Mouse (Mus musculus): ENCODE measurements around the gene Nsf. TPM values are rescaled to one million over a fixed set of nuclear protein-coding genes. Genes with fewer than 3 reads are reported as not detected.

Nsf gene
- total RNA-seq, 2 experiments from 2014 or later: 654 to 692 TPM

DNA sequence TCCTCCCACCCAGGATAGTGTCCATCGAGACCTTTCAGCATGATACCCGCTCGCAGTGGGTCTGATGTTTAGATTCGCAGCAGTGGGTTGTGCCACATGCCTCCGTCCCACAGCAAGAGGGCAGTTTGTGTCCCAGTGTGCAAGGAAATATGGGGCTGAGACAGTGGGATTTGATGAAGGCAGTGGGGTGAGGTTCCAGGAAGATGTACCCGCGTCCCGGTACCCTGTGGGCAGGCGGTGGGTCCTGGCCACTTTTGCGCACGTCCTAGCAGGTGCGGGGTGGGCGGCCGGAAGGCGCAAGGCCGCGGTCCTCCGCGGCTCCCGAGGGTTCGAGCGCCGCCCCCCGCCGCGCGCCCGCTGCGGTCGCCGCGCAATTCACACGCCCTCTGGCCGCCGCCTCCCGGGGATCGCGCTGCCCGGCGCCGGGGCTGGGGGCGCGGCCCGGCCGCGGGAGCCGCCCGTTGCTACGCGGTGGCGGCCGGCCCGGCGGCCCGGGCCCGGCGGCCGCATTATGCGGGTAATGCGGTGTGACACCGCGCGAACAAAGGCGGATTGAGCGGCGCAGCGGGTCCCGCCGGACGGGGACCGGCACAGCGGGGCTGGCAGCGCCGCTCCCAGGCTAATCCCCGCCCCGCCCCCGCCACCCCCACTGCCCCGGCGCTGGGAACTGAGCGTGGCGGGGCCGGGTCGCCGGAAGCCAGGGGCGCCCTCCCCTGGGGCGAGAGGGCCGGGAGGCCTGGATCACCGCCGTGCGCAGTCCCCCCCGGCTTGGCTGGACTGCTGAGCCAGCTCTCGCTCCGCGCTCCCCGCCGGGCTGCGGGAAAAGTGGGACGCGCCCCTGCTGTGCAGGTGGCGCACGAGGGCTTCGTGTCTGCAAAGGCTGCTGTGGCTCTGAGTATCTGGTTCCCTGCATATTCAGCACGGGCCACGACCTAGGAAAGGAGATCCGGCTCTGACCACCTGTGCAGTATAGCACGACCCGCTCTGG is 144.0 kb downstream of the Nsf start:
- intact Hi-C loops (cut with DNase I): no loop called here
- DNase-seq (ENCODE audit: extremely low spot score in 1 of 2, low spot score in 2 of 2): peak in 1 of 2 experiments; percentile 62

- peak in 1 of 2 experiments; percentile 43 for DNase-seq (ENCODE audit: extremely low spot score in 1 of 2, low spot score in 2 of 2)
- intact Hi-C loops (cut with DNase I): no loop called here
These were observed 144.9 kb downstream of the Nsf start for GRCm38 (mm10) chr11:103808771-103809610.

DNA sequence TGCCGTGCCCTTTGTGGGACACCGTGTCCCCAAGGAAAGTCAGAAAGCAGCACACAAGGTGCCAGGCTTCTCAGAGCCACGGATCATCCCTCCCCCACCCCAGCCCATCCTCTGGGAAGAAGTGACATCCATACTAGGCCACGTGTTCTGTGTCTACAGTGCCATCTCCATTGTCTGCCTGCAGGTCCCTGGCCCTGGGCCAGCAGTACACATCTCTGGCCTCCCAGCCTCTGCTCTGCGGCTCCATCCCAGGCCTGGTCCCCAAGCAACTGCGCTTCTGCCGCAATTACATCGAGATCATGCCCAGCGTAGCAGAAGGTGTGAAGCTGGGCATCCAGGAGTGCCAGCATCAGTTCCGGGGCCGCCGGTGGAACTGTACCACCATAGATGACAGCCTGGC is 145.9 kb downstream of the Nsf start:
- no peak for DNase-seq (ENCODE audit: extremely low spot score in 1 of 2, low spot score in 2 of 2)

GRCm38 (mm10) chr11:103804804-103805203 is 149.1 kb downstream of the Nsf start:
- intact Hi-C loops (cut with DNase I): no loop called here
- no peak for DNase-seq (ENCODE audit: extremely low spot score in 1 of 2, low spot score in 2 of 2)

More for the DNA sequence above, 145.9 kb downstream of the Nsf start:
- intact Hi-C loops (cut with DNase I): no loop called here

DNA sequence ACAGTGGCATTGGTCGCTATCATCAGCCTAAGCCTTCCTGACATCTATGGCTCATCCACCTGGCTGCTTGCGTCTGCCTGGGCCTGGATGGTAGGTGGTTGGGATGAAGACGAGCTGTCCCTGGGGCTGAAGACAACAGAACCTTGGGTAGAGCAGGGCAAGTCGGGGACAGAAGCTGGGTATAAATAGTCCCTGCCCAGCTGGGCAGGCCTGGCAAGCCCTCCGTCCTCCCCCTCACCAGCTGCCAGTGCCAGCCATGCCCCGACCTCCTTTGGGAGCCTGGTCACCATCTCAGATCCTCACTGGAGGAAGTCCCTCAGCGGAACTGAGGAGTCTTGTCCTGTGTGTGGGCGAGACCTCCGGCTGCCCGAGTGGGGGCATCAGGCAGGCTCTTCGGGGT is 149.7 kb downstream of the Nsf start:
- intact Hi-C loops (cut with DNase I): no loop called here
- DNase-seq (ENCODE audit: extremely low spot score in 1 of 2, low spot score in 2 of 2): no peak

DNA sequence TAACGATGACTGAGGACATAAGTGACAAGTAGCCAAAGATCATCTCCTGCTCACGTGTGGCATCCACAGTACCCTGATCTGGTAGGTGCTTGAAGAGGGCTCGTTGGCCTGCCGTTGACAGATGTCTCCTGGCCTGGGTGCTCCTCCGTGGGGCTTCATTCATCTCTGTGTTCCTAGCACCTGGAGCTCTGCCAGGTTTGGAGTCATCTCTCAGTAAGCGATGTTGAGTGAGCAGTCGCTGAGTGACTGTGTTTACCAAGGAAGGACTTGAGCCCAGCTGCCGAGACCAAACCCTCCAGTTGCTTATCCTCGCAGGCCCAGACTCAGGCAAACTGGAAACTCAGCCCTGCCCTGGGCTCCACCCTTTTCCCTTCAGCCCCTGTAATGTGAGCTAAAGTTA is 152.7 kb downstream of the Nsf start:
- peak in 1 of 2 experiments; percentile 45 for DNase-seq (ENCODE audit: extremely low spot score in 1 of 2, low spot score in 2 of 2)
- intact Hi-C loops (cut with DNase I): no loop called here

DNA sequence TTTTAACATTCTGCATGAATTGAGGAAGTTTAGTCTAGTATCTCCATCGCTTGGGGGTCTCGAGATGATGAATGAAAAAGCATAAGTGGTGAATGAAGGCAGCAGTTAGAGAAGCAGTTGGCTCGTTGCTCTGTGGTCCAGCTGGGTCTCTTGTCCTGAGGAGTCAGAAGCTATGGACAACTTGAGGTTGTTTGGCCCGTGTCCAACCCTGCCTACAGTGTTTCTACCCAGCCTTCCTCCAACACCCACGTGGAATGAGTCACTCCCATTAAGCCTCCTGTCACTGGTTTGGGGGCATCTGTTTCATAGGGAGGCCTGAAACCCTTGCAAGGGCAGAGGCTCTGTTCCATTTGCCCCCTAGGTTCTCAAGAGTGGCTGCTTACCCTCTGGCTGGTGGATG is 163.9 kb downstream of the Nsf start:
- DNase-seq (ENCODE audit: extremely low spot score in 1 of 2, low spot score in 2 of 2): no peak

GRCm38 (mm10) chr11:103780152-103780551 is 173.7 kb downstream of the Nsf start:
- intact Hi-C loops (cut with DNase I): no loop called here

More for the DNA sequence above, 163.9 kb downstream of the Nsf start:
- intact Hi-C loops (cut with DNase I): no loop called here

GRCm38 (mm10) chr11:103774228-103774530 is 179.7 kb downstream of the Nsf start:
- intact Hi-C loops (cut with DNase I): no loop called here
- no peak for DNase-seq (ENCODE audit: extremely low spot score in 1 of 2, low spot score in 2 of 2)

More at GRCm38 (mm10) chr11:103780152-103780551, 173.7 kb downstream of the Nsf start:
- no peak for DNase-seq (ENCODE audit: extremely low spot score in 1 of 2, low spot score in 2 of 2)

DNA sequence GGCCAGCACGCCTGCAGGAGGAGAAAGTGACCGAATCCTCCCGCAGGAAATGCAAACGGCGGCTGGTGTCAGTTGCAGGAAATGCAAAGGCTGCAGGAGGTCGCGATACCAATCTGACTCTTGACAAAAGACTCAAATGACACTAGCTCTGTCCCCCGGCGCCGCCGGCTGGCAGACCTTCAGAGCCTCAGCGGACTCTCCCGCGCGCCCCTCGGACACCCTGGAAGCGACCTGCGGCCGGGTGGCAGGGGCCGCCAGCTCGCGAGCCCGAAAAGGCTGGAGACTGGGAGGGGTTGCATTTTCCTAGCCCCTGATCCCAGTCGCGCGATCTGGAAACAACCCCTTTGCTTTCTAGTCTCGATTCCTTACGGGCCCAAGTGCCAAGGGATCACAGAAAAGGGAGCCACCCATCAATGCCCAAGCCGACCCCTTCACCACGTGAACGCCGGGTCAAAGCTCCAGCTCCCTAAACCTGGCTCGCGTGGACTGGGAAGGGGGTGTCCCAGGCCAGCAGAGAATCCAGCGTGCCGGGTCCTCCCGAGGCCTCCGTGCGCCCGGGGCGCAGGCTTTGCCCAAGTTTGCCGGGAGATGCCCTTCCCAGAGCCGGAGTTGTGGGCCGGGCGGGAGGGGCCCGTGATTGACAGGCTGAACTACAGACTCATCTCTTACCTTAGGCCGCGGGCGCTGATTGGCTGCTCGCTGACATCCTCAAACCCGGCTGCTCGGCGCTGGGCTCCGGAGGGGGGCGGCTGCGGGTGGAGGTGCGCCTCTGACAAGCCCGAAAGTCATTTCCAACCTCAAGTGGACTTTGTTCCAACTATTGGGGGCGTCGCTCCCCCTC is 180.2 kb downstream of the Nsf start, which contains the start of gene Wnt3:
TSS of gene Wnt3 (plus strand) at position 764 of the 841 bp plus-strand sequence.
- DNase-seq (ENCODE audit: extremely low spot score in 1 of 2, low spot score in 2 of 2): no peak
- intact Hi-C loops (cut with DNase I): no loop called here

- DNase-seq (ENCODE audit: extremely low spot score in 1 of 2, low spot score in 2 of 2): no peak
- intact Hi-C loops (cut with DNase I): no loop called here
These were observed 181.1 kb downstream of the Nsf start for GRCm38 (mm10) chr11:103772505-103773386.

Other genes with a start within 250 kb of the Nsf start
- gene Wnt9b, start 204.2 kb downstream of the Nsf start, total RNA-seq (2021): under 1 TPM in 1 of 2 experiments, not detected in 1; 0.08 TPM
- gene Wnt3, start 179.9 kb downstream of the Nsf start, total RNA-seq (2021): under 1 TPM; 0.69 to 0.99 TPM
- gene Arf2, start 12.7 kb upstream of the Nsf start, total RNA-seq (2021): 10 to 100 TPM; 86.5 to 93.9 TPM
- gene Crhr1, start 178.8 kb upstream of the Nsf start, total RNA-seq (2021): 10 to 100 TPM; 36.5 to 40.3 TPM
- gene Sppl2c, start 232.3 kb upstream of the Nsf start, total RNA-seq (2021): not detected

Measured in left cerebral cortex, postnatal 10 days (tissue).